Mouse (Mus musculus) CD4-positive helper T cell, adult 2 months (primary cell): ENCODE data around the gene Foxp1.

Experiments used
- DNase-seq: peaks from one replicate; pipeline ENCODE4 v3.0.0-alpha.2; 2012; ENCODE audit warnings: low read depth, missing footprints, low spot score

Foxp1 gene

DNA sequence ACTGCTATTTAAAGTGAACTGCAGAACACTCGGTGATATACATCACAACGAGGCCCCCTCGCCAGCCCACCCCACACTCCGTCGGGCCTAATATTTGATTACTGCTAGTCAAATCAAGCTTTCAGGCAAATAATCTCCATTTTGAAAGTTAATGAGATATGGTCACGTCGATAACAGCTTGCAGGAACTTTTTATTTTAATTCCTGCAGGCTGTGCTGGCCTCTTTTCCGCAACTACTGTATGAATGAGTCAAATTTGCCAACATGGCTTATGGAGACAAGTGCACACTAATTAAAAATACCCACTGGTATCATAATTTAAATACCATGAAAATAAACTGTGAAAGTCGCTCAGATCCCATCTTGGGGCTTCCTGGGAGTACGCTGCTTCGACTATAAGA, 385.4 kb downstream of the Foxp1 start:
- DNase-seq, result no peak

GRCm38 (mm10) chr6:99135938-99136729, 386.4 kb downstream of the Foxp1 start:
- no peak for DNase-seq

DNA sequence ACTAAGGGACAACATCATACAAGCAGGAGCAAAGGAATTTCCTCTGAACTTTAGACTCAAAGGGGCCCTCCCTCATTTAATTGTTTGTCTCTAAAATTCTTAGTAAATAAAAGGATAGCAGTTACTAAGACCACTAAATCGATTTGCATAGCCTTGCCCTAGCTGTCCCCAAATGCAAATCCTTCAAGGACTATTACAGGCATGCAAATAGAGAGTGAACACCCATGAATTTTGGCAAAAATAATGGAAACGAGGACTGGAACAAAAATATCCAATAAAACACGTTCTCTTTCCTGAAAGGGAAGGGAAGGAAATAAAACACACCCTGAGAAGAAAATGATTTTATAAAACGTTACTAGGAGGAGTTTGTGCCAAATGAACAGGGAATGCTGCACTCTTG, 390.7 kb downstream of the Foxp1 start:
- no peak for DNase-seq

DNA sequence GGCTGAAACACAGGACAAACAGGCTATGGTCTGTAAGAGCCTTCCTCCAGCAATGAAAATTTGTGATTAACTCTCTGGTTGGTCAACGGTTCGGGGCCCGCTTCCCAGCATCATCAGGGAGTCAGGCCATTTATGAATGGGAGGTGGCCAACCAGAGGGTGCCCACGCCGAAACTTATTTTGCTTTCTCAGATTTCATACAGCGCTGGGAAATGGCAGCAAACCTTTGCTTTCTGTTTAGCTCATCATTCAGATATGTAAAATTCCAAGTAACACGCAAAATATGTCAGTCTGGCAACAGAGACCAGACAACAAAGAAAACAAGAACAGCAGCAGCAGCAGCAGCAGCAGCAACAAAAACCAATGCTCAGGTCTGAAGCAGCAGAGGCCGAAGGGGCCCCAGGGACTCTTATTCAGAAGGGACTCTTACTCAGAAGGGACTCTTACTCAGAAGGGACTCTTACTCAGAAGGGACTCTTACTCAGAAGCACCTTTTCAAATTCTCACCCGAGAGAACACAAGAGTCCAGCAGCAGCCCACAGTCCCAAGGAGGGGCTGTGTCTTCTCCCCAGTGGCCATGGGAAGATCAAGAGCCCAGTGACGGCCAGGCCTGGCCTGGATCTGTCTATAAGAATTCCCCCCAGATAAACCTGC, 391.6 kb downstream of the Foxp1 start:
- no peak for DNase-seq

GRCm38 (mm10) chr6:99126717-99127116, 395.8 kb downstream of the Foxp1 start:
- DNase-seq, result peak; percentile 9

DNA sequence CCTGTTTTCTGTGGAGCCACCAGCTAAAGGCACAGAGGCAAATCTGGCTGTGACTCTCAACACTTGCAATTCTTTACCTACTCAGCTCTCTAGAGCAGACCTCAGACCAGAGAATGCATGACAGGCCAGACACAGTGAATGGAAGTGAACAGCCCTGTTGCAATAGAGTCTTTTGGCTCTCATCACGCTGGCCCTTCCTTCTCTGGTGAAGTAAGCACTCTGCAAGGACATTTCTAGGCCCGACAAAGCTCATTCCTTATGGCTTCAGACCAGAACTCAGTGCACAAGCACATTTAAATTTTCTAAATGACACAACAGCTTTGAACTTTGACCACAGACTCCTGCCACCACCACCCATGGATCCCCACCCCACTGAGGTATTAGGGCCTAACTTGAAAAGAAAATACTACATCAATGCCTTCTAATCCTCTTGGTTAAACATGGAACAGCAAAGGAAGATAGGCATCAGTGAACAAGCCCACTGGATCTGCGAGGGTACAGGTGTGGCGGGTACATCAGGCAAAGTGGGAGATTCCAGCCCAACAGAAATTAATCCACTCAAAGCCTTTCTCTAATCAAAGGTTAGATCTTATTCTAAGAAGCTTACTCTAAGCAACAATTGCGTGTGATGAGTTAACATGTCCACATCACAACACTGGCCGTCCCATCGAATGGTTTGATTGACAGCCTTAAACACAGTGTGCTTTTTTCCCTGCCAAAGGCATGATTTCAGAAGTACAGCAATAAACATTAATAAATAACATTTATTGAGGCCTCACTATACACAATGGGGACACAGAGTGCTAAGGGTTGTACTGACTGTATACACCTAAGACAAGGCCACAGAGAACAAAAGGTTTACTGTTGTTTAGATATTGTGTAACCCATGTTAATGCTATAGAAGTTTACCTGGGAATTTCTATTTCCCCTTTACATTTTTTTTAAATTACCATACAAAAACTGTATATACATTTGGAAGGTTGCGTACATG, 401.4 kb downstream of the Foxp1 start:
- DNase-seq, result no peak

DNA sequence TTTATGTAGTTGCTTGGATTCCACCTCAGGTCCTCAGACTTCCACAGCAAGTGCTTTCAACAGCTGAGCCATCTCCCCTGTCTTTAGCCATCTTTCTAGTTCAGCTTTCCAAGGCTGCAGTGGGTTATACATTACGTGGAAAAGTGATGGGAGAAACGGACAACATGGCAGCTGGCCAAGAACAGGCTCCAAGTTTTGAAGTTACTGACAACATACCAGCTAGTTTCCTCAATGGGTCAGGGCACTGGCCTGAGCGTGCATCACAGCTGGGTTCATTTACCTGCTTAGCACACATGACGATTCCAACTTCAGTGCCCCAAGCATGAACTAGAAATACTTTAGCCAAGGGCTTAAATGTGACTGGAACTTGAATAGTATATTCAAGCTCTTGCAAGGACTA, 404.0 kb downstream of the Foxp1 start:
- no peak for DNase-seq

- DNase-seq, result no peak
These were observed 405.1 kb downstream of the Foxp1 start for GRCm38 (mm10) chr6:99117411-99117810.

- no peak for DNase-seq
These were observed 410.7 kb downstream of the Foxp1 start for GRCm38 (mm10) chr6:99111856-99112255.

- no peak for DNase-seq
These were observed 414.1 kb downstream of the Foxp1 start for GRCm38 (mm10) chr6:99108417-99108816.

DNA sequence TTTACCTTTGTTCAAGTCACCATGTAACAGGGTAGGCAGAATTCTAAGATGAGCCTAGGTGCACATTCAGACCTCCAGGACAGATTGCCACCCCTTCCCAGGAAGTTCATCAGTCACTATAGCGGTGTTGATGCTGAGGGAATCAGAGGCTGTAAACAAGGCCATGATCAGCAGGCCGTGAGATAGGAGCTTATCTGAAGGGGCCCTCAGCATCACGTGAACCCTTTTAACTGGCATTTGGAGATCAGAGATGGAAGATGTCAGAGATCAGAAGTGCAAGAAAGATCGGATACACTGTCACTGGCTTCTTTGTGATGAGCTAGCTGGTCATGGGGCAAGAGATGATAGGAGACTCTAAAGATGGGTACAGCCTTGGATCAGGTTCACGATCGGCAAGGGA, 414.8 kb downstream of the Foxp1 start:
- no peak for DNase-seq

GRCm38 (mm10) chr6:99107081-99107482, 415.4 kb downstream of the Foxp1 start:
- DNase-seq, result no peak

DNA sequence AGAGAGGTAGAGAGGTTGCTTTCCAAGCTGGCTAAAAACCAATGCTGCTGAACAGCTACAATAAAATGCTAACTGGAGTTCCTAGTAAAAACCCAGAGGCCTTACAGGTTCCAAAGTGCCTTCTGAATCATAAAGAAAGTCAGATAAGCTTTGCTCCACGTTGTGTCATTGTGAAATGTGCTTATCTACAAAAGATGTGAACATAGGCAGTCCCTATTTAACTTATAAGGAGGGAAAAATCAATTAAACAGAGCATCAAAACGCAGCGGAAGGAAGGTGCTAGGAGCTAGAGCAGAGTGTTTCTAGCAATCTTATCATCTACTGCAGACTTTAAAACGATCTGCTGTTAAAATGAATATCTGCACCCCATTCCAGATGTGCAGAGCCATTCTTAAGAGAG, 416.5 kb downstream of the Foxp1 start:
- no peak for DNase-seq

GRCm38 (mm10) chr6:99104446-99104845, 418.1 kb downstream of the Foxp1 start:
- no peak for DNase-seq

DNA sequence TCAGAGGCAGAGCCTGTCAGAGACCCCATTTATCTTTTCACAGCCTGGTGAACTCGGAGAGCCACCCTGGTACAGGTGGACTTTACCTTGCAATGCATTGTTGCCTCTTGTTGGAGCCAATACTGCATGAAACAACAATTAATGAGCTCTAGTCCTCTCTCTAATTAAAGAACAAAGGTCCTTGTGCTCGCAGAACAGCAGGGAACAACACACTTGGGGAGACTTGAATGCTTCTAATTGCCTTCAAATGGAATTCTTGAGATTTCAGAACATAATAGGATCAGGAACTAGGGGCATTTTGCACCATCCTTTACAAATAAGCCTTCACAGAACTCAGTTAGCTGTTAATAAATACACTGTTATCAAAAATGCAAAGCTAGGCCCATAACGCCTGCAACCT, 418.6 kb downstream of the Foxp1 start:
- DNase-seq, result no peak

- no peak for DNase-seq
These were observed 421.0 kb downstream of the Foxp1 start for GRCm38 (mm10) chr6:99101489-99101908.

- no peak for DNase-seq
These were observed 422.2 kb downstream of the Foxp1 start for GRCm38 (mm10) chr6:99100331-99100730.

GRCm38 (mm10) chr6:99099781-99100180, 422.7 kb downstream of the Foxp1 start:
- no peak for DNase-seq

DNA sequence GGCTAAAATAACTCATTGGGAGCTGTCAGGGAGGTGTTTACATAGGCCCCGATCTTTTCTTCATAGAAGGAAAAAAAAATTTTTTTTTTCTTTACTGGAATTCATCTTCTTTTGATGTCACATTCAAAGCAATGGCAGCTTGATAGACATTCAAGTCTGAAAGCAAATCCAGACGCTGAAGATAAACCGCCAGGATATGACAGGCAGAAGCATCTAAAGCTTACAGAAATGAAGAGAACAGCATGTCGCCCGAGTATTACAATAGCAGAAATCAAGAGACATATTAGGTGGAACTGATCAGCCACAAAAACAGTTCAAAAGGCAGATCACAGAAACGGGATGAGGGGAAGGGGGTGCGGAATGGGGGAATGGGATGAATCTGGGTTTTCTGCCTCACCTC, 425.3 kb downstream of the Foxp1 start:
- DNase-seq, result peak; percentile 33

- DNase-seq, result no peak
These were observed 425.8 kb downstream of the Foxp1 start for GRCm38 (mm10) chr6:99096776-99097166.

GRCm38 (mm10) chr6:99096105-99096775, 426.3 kb downstream of the Foxp1 start:
- DNase-seq, result peak; percentile 78
